In genomic region chr1:73906376-73906775, GRCm38 (mm10) we compare ENCODE assay signal across 11 mouse cellular contexts.
DNase-seq lines count a peak whose midpoint lies in the region; ATAC-seq and TF ChIP-seq lines count a peak whose summit lies in the region.
"Had no signal": no experiment of that assay in that cellular context is flagged by ENCODE, and none has a peak within 500 bp of the region (broad histone marks: within the 10 kb centered on the region; RNA-seq: fewer than 3 reads in every experiment).

No protein-coding gene starts in this region.

- WGBS in forebrain, embryonic 11.5 days = 90% methylated on average over 6 of the region's 6 CpGs
- WGBS in forebrain, embryonic 15.5 days = 38% methylated on average over 6 of the region's 6 CpGs
- WGBS in kidney, postnatal 0 days = 57% methylated on average over 6 of the region's 6 CpGs
- 65% methylated on average over 6 of the region's 6 CpGs for WGBS in kidney, embryonic 14.5 days

- no peak for TF ChIP-seq CTCF in kidney, postnatal 0 days (IDR thresholded peaks at IDR 0.05; ENCODE audit: low read depth)

- H3K27me3 ChIP-seq in forebrain, embryonic 11.5 days (ENCODE audit: control insufficient read depth, insufficient read depth, low read length) = no peaks in the 10 kb centered on the region
- H3K27me3 ChIP-seq in forebrain, embryonic 15.5 days = no peaks in the 10 kb centered on the region
- no peaks in the 10 kb centered on the region for H3K27me3 ChIP-seq in kidney, postnatal 0 days (ENCODE audit: insufficient read depth, low read length)
- H3K27me3 ChIP-seq in kidney, embryonic 14.5 days (ENCODE audit: control insufficient read depth, insufficient read depth, low read length) = no peaks in the 10 kb centered on the region
- H3K27me3 ChIP-seq: neural tube, embryonic 13.5 days had no signal

- intact Hi-C loops in heart, postnatal 14 days (cut with DNase I) = no loop called here

- ATAC-seq in forebrain, embryonic 11.5 days (replicated peaks; ENCODE audit: low FRiP score) = no peak
- no peak for ATAC-seq in forebrain, embryonic 15.5 days (replicated peaks)
- no peak for ATAC-seq in kidney, postnatal 0 days (replicated peaks; ENCODE audit: low FRiP score, low read depth)
- no peak for ATAC-seq in kidney, embryonic 14.5 days (ENCODE audit: low FRiP score, low TSS enrichment)
- ATAC-seq in erythroblast, adult 5-6 weeks (replicated peaks; ENCODE audit: low FRiP score, poor library complexity, severe bottlenecking) = no peak

- H3K4me3 ChIP-seq in forebrain, embryonic 11.5 days (ENCODE audit: low read depth, low read length) = no peak overlapping the region
- no peak overlapping the region for H3K4me3 ChIP-seq in forebrain, embryonic 15.5 days
- H3K4me3 ChIP-seq in kidney, postnatal 0 days (replicated peaks; ENCODE audit: low read depth, low read length) = no peak overlapping the region
- no peak overlapping the region for H3K4me3 ChIP-seq in kidney, embryonic 14.5 days (ENCODE audit: low read length)
- H3K4me3 ChIP-seq: neural tube, embryonic 13.5 days had no signal

- H3K4me2 ChIP-seq in forebrain, embryonic 11.5 days (ENCODE audit: low read depth, low read length, severe bottlenecking) = no peak overlapping the region
- no peak overlapping the region for H3K4me2 ChIP-seq in forebrain, embryonic 15.5 days (replicated peaks)
- H3K4me2 ChIP-seq in kidney, postnatal 0 days (ENCODE audit: low read length) = no peak overlapping the region
- H3K4me2 ChIP-seq in kidney, embryonic 14.5 days (replicated peaks; ENCODE audit: low read depth, low read length) = no peak overlapping the region
- H3K4me2 ChIP-seq: neural tube, embryonic 13.5 days had no signal

- H3K36me3 ChIP-seq in forebrain, embryonic 11.5 days (ENCODE audit: control insufficient read depth, insufficient read depth, low read length) = no peaks in the 10 kb centered on the region
- H3K36me3 ChIP-seq in forebrain, embryonic 15.5 days = no peaks in the 10 kb centered on the region
- H3K36me3 ChIP-seq in kidney, postnatal 0 days (ENCODE audit: insufficient read depth, low read length) = no peaks in the 10 kb centered on the region
- H3K36me3 ChIP-seq in kidney, embryonic 14.5 days (ENCODE audit: control insufficient read depth, insufficient read depth, low read length) = no peaks in the 10 kb centered on the region
- H3K36me3 ChIP-seq: neural tube, embryonic 13.5 days had no signal

- 0 out of 2 replicates have a peak, but pooled peaks cover 2% of the 10 kb centered on the region for H3K4me1 ChIP-seq in forebrain, embryonic 11.5 days (replicated peaks; ENCODE audit: control insufficient read depth, insufficient read depth, low read length)
- 0 out of 2 replicates have a peak, but pooled peaks cover 10% of the 10 kb centered on the region for H3K4me1 ChIP-seq in forebrain, embryonic 15.5 days
- H3K4me1 ChIP-seq in kidney, postnatal 0 days (replicated peaks; ENCODE audit: insufficient read depth, low read length) = peaks cover 2% of the 10 kb centered on the region; the same call in 1 of the 2 replicates
- H3K4me1 ChIP-seq in kidney, embryonic 14.5 days (ENCODE audit: control insufficient read depth, insufficient read depth, low read length) = peaks cover 25% of the 10 kb centered on the region

- no peaks in the 10 kb centered on the region for H3K9me3 ChIP-seq in forebrain, embryonic 11.5 days (ENCODE audit: control insufficient read depth, low read length)
- no peaks in the 10 kb centered on the region for H3K9me3 ChIP-seq in forebrain, embryonic 15.5 days
- no peaks in the 10 kb centered on the region for H3K9me3 ChIP-seq in kidney, postnatal 0 days (replicated peaks; ENCODE audit: low read length)
- H3K9me3 ChIP-seq in kidney, embryonic 14.5 days (ENCODE audit: control insufficient read depth, low read length) = no peaks in the 10 kb centered on the region
- H3K9me3 ChIP-seq: neural tube, embryonic 13.5 days had no signal

- no peak overlapping the region for H3K9ac ChIP-seq in forebrain, embryonic 11.5 days (ENCODE audit: low read length)
- H3K9ac ChIP-seq in forebrain, embryonic 15.5 days (replicated peaks) = no peak overlapping the region
- H3K9ac ChIP-seq in kidney, postnatal 0 days (ENCODE audit: low read depth, low read length) = no peak overlapping the region
- H3K9ac ChIP-seq in kidney, embryonic 14.5 days (ENCODE audit: low read depth, low read length) = no peak overlapping the region
- H3K9ac ChIP-seq: neural tube, embryonic 13.5 days had no signal

- peak; percentile 50 for DNase-seq in forebrain, embryonic 11.5 days (ENCODE audit: low spot score)
- DNase-seq in kidney, postnatal 0 days (ENCODE audit: low spot score) = peak; percentile 40
- DNase-seq in adrenal gland, postnatal 25 days = peak; percentile 46
- DNase-seq in heart, postnatal 14 days = peak; percentile 43 to 58
- DNase-seq in cerebellum, adult 9-11 months = no peak
- DNase-seq: B cell, adult 2 months had no signal

- H3K27ac ChIP-seq in forebrain, embryonic 11.5 days (ENCODE audit: low read depth, low read length) = no peak overlapping the region
- H3K27ac ChIP-seq in forebrain, embryonic 15.5 days (replicated peaks) = no peak overlapping the region
- 0 out of 2 replicates have a peak overlapping the region, but pooled peaks have one; percentile 6 for H3K27ac ChIP-seq in kidney, postnatal 0 days
- H3K27ac ChIP-seq in kidney, embryonic 14.5 days (ENCODE audit: low read depth, low read length) = no peak overlapping the region
- H3K27ac ChIP-seq: macrophage; neural tube, embryonic 13.5 days had no signal
